Mouse (Mus musculus): ENCODE measurements at regions not wholly inside any gene's neighbourhood (a gene's known extent, or its start where the extent isn't known, plus 50 kb on each side); places are given as distances from the start of the nearest gene placed in this dataset.

DNA sequence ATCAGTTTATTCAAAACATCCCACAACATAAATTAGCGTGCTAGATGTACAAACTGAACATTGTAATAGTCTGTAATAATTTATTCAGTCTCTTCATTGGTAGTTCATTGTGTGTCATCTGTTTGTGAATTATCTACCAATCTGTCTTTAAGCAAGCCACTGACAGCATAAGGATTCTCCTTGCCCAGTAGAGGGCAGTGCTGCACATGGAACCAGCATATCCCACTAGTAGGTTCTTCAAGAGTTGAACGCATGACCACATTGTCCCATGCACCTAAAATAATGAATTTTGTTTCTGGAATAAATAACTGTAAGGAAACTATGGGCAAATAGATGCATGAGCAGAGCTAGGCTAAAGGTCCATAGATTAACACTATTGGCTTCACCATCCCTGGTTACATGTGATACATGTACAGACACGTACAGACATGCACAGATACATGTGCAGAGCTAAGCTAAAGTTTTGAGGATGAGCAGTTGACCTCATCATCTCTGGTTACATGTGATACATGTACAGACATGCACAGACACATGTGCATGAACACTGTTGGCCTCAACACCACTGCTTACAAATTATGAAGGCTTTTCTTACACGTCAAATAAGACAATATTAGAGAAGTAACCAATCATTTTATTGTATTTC is 143.0 kb upstream of the Ctnnd2 start:
- Histone ChIP-seq H3K4me2 (ENCODE audit: low read depth, low read length) (no peak overlapping the region), H3K4me3 (ENCODE audit: low read depth, low read length) (no peak overlapping the region), H3K9ac (replicated peaks; ENCODE audit: low read length) (no peak overlapping the region), H3K36me3 (replicated peaks; ENCODE audit: control insufficient read depth, insufficient read depth, low read depth, low read length) (no peaks in the 10 kb centered on the region), H3K27ac (replicated peaks; ENCODE audit: low read depth, low read length) (no peak overlapping the region), H3K27me3 (ENCODE audit: control insufficient read depth, insufficient read depth, low read length) (no peaks in the 10 kb centered on the region), H3K4me1 (ENCODE audit: control insufficient read depth, insufficient read depth, low read length) (no peaks in the 10 kb centered on the region), H3K9me3 (replicated peaks; ENCODE audit: control insufficient read depth, low read length) (no peaks in the 10 kb centered on the region)
- DNase-seq (ENCODE audit: low spot score) (peak; percentile 80), ATAC-seq (replicated peaks; ENCODE audit: insufficient number of reproducible peaks, low FRiP score, low TSS enrichment, low read depth) (no peak)
- 64% methylated on average over 4 of the region's 4 CpGs for WGBS

DNA sequence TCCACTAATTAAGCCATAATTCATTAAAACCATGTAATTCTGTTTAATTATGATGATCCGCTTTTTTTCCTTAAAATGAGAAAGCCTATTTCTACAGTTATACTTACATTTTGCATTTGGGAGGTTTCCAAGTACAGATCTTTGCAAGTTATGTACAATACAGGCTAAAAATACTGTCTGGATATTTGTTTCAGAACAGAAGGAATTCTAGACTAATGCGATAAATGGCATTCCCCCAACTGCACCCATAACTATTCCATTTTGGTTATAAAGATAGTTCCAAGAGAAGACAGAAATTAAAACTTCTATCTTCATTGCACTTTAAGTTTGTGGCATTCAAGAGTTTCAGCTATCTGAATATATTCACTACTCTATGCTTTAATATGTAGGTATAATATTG is 137.0 kb upstream of the Ctnnd2 start:
- Histone ChIP-seq H3K4me1 (ENCODE audit: control insufficient read depth, insufficient read depth, low read length) (no peaks in the 10 kb centered on the region), H3K9ac (replicated peaks; ENCODE audit: low read length) (no peak overlapping the region), H3K27ac (replicated peaks; ENCODE audit: low read depth, low read length) (no peak overlapping the region), H3K4me2 (ENCODE audit: low read depth, low read length) (no peak overlapping the region), H3K9me3 (replicated peaks; ENCODE audit: control insufficient read depth, low read length) (no peaks in the 10 kb centered on the region), H3K36me3 (replicated peaks; ENCODE audit: control insufficient read depth, insufficient read depth, low read depth, low read length) (no peaks in the 10 kb centered on the region), H3K4me3 (ENCODE audit: low read depth, low read length) (no peak overlapping the region), H3K27me3 (ENCODE audit: control insufficient read depth, insufficient read depth, low read length) (no peaks in the 10 kb centered on the region)
- ATAC-seq (replicated peaks; ENCODE audit: insufficient number of reproducible peaks, low FRiP score, low TSS enrichment, low read depth), result no peak
- WGBS, result 90% methylated on average over 2 of the region's 2 CpGs
- no peak for DNase-seq (ENCODE audit: low spot score)

DNA sequence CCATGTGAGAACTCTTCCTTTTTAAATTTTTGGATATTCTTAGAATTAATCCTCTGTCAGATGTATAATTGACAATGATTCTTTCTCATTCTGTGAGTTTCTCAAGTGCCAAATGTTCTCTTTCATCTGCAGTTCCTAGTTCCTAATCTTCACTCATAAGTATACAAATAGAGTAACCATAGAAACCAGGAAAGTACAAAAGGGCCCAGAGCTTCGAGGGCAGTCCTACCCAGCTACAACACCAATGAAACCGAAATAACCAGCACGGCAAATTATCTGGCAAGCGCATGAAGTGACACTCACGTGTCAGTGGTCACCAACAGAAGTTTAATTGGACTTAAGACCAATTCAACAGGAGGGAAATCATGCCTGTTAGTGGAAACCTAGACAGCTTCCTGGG is 121.5 kb upstream of the Ctnnd2 start:
- no peak overlapping the region for H3K9ac ChIP-seq (replicated peaks; ENCODE audit: low read length)
- H3K27me3 ChIP-seq (ENCODE audit: control insufficient read depth, insufficient read depth, low read length), result no peaks in the 10 kb centered on the region
- no peak for ATAC-seq (replicated peaks; ENCODE audit: insufficient number of reproducible peaks, low FRiP score, low TSS enrichment, low read depth)
- H3K9me3 ChIP-seq (replicated peaks; ENCODE audit: control insufficient read depth, low read length), result no peaks in the 10 kb centered on the region
- no peak for DNase-seq (ENCODE audit: low spot score)
- H3K4me1 ChIP-seq (ENCODE audit: control insufficient read depth, insufficient read depth, low read length), result no peaks in the 10 kb centered on the region
- H3K4me3 ChIP-seq (ENCODE audit: low read depth, low read length), result no peak overlapping the region
- WGBS, result 84% methylated on average over 5 of the region's 5 CpGs
- H3K36me3 ChIP-seq (replicated peaks; ENCODE audit: control insufficient read depth, insufficient read depth, low read depth, low read length), result no peaks in the 10 kb centered on the region
- no peak overlapping the region for H3K27ac ChIP-seq (replicated peaks; ENCODE audit: low read depth, low read length)
- no peak overlapping the region for H3K4me2 ChIP-seq (ENCODE audit: low read depth, low read length)

DNA sequence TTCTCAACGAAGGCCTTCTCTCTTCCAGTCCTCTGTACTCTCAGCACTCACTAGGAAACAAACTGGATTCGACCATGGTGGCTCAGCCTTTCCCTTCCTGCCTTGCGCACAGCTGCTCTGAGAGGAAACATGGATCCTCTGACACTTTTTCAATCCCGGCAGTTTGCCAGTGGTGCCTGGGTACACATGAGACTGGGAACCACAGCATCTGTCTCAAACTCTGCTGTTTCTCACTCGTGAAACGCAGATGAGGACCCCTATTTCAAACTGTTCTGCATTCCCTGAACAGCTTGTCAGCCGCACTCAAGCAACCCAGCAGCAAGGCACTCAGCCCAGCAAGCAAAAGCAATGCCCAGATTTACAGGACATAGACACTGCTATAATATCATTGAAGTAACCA is 112.6 kb upstream of the Ctnnd2 start:
- no peaks in the 10 kb centered on the region for H3K4me1 ChIP-seq (ENCODE audit: control insufficient read depth, insufficient read depth, low read length)
- no peaks in the 10 kb centered on the region for H3K9me3 ChIP-seq (replicated peaks; ENCODE audit: control insufficient read depth, low read length)
- no peaks in the 10 kb centered on the region for H3K27me3 ChIP-seq (ENCODE audit: control insufficient read depth, insufficient read depth, low read length)
- no peak overlapping the region for H3K27ac ChIP-seq (replicated peaks; ENCODE audit: low read depth, low read length)
- H3K4me3 ChIP-seq (ENCODE audit: low read depth, low read length), result no peak overlapping the region
- no peak for DNase-seq (ENCODE audit: low spot score)
- H3K4me2 ChIP-seq (ENCODE audit: low read depth, low read length), result no peak overlapping the region
- no peak overlapping the region for H3K9ac ChIP-seq (replicated peaks; ENCODE audit: low read length)
- no peak for ATAC-seq (replicated peaks; ENCODE audit: insufficient number of reproducible peaks, low FRiP score, low TSS enrichment, low read depth)
- no peaks in the 10 kb centered on the region for H3K36me3 ChIP-seq (replicated peaks; ENCODE audit: control insufficient read depth, insufficient read depth, low read depth, low read length)
- 79% methylated on average over 7 of the region's 7 CpGs for WGBS

DNA sequence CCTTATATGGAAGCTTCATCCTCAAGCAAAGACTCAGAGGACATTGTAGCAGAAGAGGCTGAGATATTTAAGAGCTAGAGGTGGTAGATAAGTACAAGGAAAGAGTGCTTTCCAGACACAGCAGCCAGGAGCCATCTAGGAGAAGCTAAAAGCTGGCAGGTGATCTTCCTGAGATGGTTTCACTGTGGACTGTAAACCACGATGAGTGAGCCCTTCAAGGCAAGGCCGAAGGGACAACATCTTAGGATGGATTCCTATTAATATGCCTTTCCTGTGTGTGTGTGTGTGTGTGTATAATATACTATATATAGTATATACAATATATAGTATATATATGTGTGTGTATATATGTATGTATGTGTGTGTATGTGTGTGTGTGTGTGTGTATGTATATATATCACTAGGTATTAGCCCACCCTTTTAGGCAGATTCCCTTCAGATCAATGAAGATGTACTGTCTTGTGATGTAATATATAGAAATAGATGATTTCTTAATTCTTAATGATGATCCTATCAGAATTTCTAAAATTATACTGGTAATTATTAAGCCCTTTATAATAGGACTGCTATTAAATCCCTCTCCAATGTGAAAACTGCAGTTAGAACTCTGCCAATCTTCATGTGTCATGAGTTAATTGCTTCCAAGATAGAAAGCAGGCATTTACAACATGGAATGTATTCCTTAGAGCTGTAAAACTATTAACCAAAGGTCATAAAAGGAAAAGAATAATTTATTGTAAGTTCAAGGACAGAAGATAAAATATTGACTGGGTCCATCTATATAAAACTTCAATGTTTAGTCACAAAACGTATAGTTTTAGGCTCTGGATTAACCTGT is 111.7 kb upstream of the Ctnnd2 start:
- DNase-seq (ENCODE audit: low spot score) (no peak), ATAC-seq (replicated peaks; ENCODE audit: insufficient number of reproducible peaks, low FRiP score, low TSS enrichment, low read depth) (no peak)
- WGBS, result 81% methylated on average over 3 of the region's 3 CpGs
- Histone ChIP-seq H3K27me3 (ENCODE audit: control insufficient read depth, insufficient read depth, low read length) (no peaks in the 10 kb centered on the region), H3K4me3 (ENCODE audit: low read depth, low read length) (no peak overlapping the region), H3K36me3 (replicated peaks; ENCODE audit: control insufficient read depth, insufficient read depth, low read depth, low read length) (no peaks in the 10 kb centered on the region), H3K27ac (replicated peaks; ENCODE audit: low read depth, low read length) (no peak overlapping the region), H3K4me2 (ENCODE audit: low read depth, low read length) (no peak overlapping the region), H3K9ac (replicated peaks; ENCODE audit: low read length) (no peak overlapping the region), H3K9me3 (replicated peaks; ENCODE audit: control insufficient read depth, low read length) (no peaks in the 10 kb centered on the region), H3K4me1 (ENCODE audit: control insufficient read depth, insufficient read depth, low read length) (no peaks in the 10 kb centered on the region)

DNA sequence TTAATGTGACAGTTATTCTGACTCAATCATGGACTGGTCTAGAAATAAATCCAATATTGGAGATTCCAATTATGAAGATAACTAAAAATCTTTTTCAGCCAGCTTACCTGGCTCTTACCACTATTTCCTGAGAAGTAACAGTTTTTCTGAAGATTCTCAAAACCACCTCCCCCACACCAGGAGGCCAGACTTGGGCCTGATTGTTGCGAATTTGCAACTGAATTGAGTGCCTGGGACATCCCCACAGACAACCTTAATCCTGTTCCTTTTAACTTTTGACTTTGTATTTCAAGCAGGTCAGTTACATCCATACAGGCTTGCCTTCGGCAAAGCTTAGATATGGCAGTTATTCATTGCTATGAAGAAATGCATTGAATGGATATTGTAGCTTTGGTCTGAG is 100.7 kb upstream of the Ctnnd2 start:
- 50% methylated on average over 2 of the region's 2 CpGs for WGBS

DNA sequence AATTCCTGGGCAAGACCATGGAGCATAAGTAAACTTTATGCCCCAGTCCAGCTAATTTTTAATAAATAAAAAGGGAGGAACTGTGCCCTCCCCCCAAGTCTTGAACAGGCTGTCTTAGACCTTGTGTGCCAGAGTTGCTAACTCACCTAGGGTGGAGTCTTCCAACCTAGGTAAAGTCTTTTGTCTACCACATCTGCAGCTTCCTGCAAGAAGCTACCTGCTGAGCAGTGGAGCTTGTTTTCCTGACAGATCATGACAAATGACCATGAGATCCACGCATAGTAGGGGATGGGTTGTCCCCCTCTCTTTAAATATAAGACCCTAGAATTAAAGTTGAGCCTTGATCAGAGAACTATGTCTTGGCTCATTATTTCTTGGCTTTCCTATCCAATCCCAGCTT is 100.1 kb upstream of the Ctnnd2 start:
- no peak overlapping the region for H3K4me3 ChIP-seq (ENCODE audit: low read depth, low read length)
- DNase-seq (ENCODE audit: low spot score) (no peak), ATAC-seq (replicated peaks; ENCODE audit: insufficient number of reproducible peaks, low FRiP score, low TSS enrichment, low read depth) (no peak)
- WGBS, result 78% methylated on average over 1 of the region's 1 CpGs
- no peaks in the 10 kb centered on the region for H3K27me3 ChIP-seq (ENCODE audit: control insufficient read depth, insufficient read depth, low read length)
- H3K9me3 ChIP-seq (replicated peaks; ENCODE audit: control insufficient read depth, low read length), result no peaks in the 10 kb centered on the region
- no peak overlapping the region for H3K4me2 ChIP-seq (ENCODE audit: low read depth, low read length)
- no peak overlapping the region for H3K27ac ChIP-seq (replicated peaks; ENCODE audit: low read depth, low read length)
- H3K4me1 ChIP-seq (ENCODE audit: control insufficient read depth, insufficient read depth, low read length), result no peaks in the 10 kb centered on the region
- H3K36me3 ChIP-seq (replicated peaks; ENCODE audit: control insufficient read depth, insufficient read depth, low read depth, low read length), result no peaks in the 10 kb centered on the region
- no peak overlapping the region for H3K9ac ChIP-seq (replicated peaks; ENCODE audit: low read length)

More for the DNA sequence above, 100.7 kb upstream of the Ctnnd2 start:
- H3K27me3 ChIP-seq (ENCODE audit: control insufficient read depth, insufficient read depth, low read length), result no peaks in the 10 kb centered on the region
- no peak for ATAC-seq (replicated peaks; ENCODE audit: insufficient number of reproducible peaks, low FRiP score, low TSS enrichment, low read depth)
- no peaks in the 10 kb centered on the region for H3K4me1 ChIP-seq (ENCODE audit: control insufficient read depth, insufficient read depth, low read length)
- H3K36me3 ChIP-seq (replicated peaks; ENCODE audit: control insufficient read depth, insufficient read depth, low read depth, low read length), result no peaks in the 10 kb centered on the region
- no peak overlapping the region for H3K27ac ChIP-seq (replicated peaks; ENCODE audit: low read depth, low read length)
- no peak for DNase-seq (ENCODE audit: low spot score)
- H3K4me3 ChIP-seq (ENCODE audit: low read depth, low read length), result no peak overlapping the region
- no peak overlapping the region for H3K4me2 ChIP-seq (ENCODE audit: low read depth, low read length)
- H3K9me3 ChIP-seq (replicated peaks; ENCODE audit: control insufficient read depth, low read length), result no peaks in the 10 kb centered on the region
- no peak overlapping the region for H3K9ac ChIP-seq (replicated peaks; ENCODE audit: low read length)

DNA sequence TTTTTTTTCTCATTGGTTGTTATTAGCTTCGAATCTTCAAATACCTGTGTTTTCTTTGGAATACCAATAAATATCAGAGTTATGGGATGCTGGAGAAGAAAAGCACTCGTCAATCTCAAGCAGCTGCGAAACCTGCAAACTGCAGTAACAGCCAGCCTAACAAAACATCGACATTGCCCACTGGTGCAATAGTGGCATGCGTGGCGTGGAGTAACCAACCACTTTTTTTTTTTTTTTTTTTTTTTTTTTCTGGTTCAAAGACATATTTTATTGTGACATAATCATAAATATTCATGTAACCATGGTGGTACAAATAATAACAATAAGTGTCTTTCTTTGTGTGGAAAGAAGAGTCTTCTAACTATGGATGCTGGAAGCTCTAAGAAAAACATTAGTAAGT is 85.3 kb upstream of the Ctnnd2 start:
- DNase-seq (ENCODE audit: low spot score), result no peak
- Histone ChIP-seq H3K36me3 (replicated peaks; ENCODE audit: control insufficient read depth, insufficient read depth, low read depth, low read length) (no peaks in the 10 kb centered on the region), H3K27ac (replicated peaks; ENCODE audit: low read depth, low read length) (no peak overlapping the region), H3K9ac (replicated peaks; ENCODE audit: low read length) (no peak overlapping the region), H3K9me3 (replicated peaks; ENCODE audit: control insufficient read depth, low read length) (no peaks in the 10 kb centered on the region), H3K4me3 (ENCODE audit: low read depth, low read length) (no peak overlapping the region), H3K4me2 (ENCODE audit: low read depth, low read length) (no peak overlapping the region), H3K4me1 (ENCODE audit: control insufficient read depth, insufficient read depth, low read length) (no peaks in the 10 kb centered on the region), H3K27me3 (ENCODE audit: control insufficient read depth, insufficient read depth, low read length) (no peaks in the 10 kb centered on the region)
- WGBS, result 93% methylated on average over 6 of the region's 6 CpGs
- no peak for ATAC-seq (replicated peaks; ENCODE audit: insufficient number of reproducible peaks, low FRiP score, low TSS enrichment, low read depth)

All from embryonic facial prominence, embryonic 11.5 days (tissue).